Mouse (Mus musculus): ENCODE data around the gene Lmtk2.

DNA sequence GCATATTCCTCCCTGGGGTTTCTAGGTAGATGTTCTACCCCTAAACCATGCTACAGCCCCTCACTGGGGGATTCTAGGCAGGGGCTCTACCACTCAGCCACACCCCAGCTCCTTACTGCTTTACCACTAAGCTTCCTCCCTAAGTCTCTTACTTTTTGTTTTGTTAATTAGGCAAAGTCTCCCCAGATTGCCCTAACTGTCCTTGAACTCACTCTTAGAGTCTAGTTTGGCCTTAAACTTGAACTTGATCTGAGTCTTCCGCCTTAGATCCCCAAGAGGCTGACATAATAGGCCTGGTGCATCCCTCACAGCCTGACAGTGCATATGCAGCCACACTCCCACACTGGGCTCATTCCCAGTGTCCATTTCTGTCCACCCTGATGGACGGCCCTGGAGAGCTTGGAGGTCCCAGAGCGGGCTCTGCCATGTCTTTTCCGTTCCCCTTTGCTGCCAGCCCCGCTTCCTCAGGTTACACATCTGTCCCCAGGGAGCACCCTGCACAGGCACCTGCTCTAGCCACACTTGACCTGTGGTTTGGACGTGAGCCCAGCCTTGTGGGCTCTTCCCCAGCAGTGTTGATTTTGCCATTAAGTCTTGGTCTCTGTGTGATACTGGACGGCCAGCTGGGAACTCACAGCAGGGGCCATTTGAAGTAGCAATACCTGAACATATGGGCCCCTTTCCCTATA is 83.6 kb downstream of the Lmtk2 start:
- TF ChIP-seq CTCF (IDR thresholded peaks at IDR 0.05; ENCODE audit: low read depth) (no peak), EP300 (optimal IDR thresholded peaks at IDR 0.05) (no peak)
